Comparison of ENCODE assay signal across 20 mouse cellular contexts in genomic region chr1:40474336-40474735, GRCm38 (mm10). TPM values are rescaled to one million over a fixed set of nuclear protein-coding genes. Genes with fewer than 3 reads are reported as not detected.
"Had no signal": no experiment of that assay in that cellular context is flagged by ENCODE, and none has a peak within 500 bp of the region (broad histone marks: within the 10 kb centered on the region; RNA-seq: fewer than 3 reads in every experiment).

No protein-coding gene starts in this region.

- H3K4me1 ChIP-seq: liver, embryonic 15.5 days; lung, embryonic 15.5 days; midbrain, embryonic 13.5 days; midbrain, embryonic 15.5 days; neural tube, embryonic 13.5 days; neural tube, embryonic 15.5 days had no signal

- H3K4me3 ChIP-seq: liver, embryonic 15.5 days; lung, embryonic 15.5 days; megakaryocyte, embryonic 14.5 days; midbrain, embryonic 13.5 days; midbrain, embryonic 15.5 days; neural tube, embryonic 13.5 days; neural tube, embryonic 15.5 days had no signal

- H3K27me3 ChIP-seq: liver, embryonic 15.5 days; lung, embryonic 15.5 days; megakaryocyte, embryonic 14.5 days; midbrain, embryonic 13.5 days; midbrain, embryonic 15.5 days; neural tube, embryonic 13.5 days; neural tube, embryonic 15.5 days had no signal

- DNase-seq: liver, postnatal 0 days; lung, adult 2 months; lung, postnatal 14 days; retina, postnatal 1 day; right cerebral cortex, adult 18-20 months; right cerebral cortex, postnatal 25 days; right cerebral cortex, postnatal 4 days; spleen, adult 18-20 months; thymus, adult 18-20 months; thymus, postnatal 14 days; thymus, postnatal 36 days had no signal

- H3K36me3 ChIP-seq: liver, embryonic 15.5 days; lung, embryonic 15.5 days; midbrain, embryonic 13.5 days; midbrain, embryonic 15.5 days; neural tube, embryonic 13.5 days; neural tube, embryonic 15.5 days had no signal

- H3K27ac ChIP-seq: liver, embryonic 15.5 days; lung, embryonic 15.5 days; macrophage; midbrain, embryonic 13.5 days; midbrain, embryonic 15.5 days; neural tube, embryonic 13.5 days; neural tube, embryonic 15.5 days had no signal

RNA-seq across cellular contexts. Expression of gene Il18r1, which starts 9.0 kb away (rescaled TPM):
- polyA plus RNA-seq: midbrain, embryonic 13.5 days; midbrain, embryonic 15.5 days; neural tube, embryonic 11.5 days; neural tube, embryonic 13.5 days; neural tube, embryonic 15.5 days had no signal

RNA-seq across cellular contexts. Expression of gene Il1rl1, which starts 45.0 kb away (rescaled TPM):
- polyA plus RNA-seq: neural tube, embryonic 13.5 days had no signal
